Mouse (Mus musculus): ENCODE measurements around the gene Cdx2. TPM values are rescaled to one million over a fixed set of nuclear protein-coding genes. Genes with fewer than 3 reads are reported as not detected.

The Cdx2 gene
- polyA plus RNA-seq, 1 experiment = 0.15 TPM

Other genes starting within 250 kb of the Cdx2 start
- 22.2 and 31.0 TPM in 2 replicates for gene Lnx2, start 230.7 kb downstream of the Cdx2 start, polyA plus RNA-seq (2012; rRNA removed)
- 67.7 and 69.9 TPM in 2 replicates for gene Polr1d, start 230.2 kb downstream of the Cdx2 start, polyA plus RNA-seq (2012; rRNA removed)
- gene Gsx1, start 118.6 kb downstream of the Cdx2 start, polyA plus RNA-seq (2012; rRNA removed) = not detected in 2 replicates
- gene Pdx1, start 37.3 kb downstream of the Cdx2 start, polyA plus RNA-seq (2012; rRNA removed) = not detected in 2 replicates
- gene Urad, start 15.2 kb upstream of the Cdx2 start, polyA plus RNA-seq (2012; rRNA removed) = not detected in 2 replicates
- gene Flt3, start 93.2 kb upstream of the Cdx2 start, polyA plus RNA-seq (2012; rRNA removed) = 0.38 and 0.44 TPM in 2 replicates
- gene Pan3, start 122.9 kb upstream of the Cdx2 start, polyA plus RNA-seq (2012; rRNA removed) = 40.1 and 42.1 TPM in 2 replicates

All from gonadal fat pad, adult 2 months (tissue).